Mouse (Mus musculus) limb, embryonic 14.5 days (tissue): ENCODE measurements around the gene Lrrc59. TPM values are rescaled to one million over a fixed set of nuclear protein-coding genes. Genes with fewer than 3 reads are reported as not detected.
"Not testable (repeated sequence)": the region's sequence is repeated elsewhere in the genome, so short reads cannot be mapped to it uniquely, and the experiment has no call there.

ENCODE experiments used
- ATAC-seq: fragments of 200-750 bp; cut with Nextera tagmentation; 2 replicates; pipeline ENCODE4 v1.8.0; 2017; ENCODE audit warnings: low read depth, moderate number of reproducible peaks, moderate TSS enrichment; ENCODE audit not compliant: low FRiP score
- DNase-seq: peaks from one replicate; pipeline ENCODE4 v3.0.0-alpha.2; 2015; ENCODE audit warnings: low spot score
- H3K27ac ChIP-seq: fragments of 300-500 bp; sonication (generic); replicated peaks from 2 replicates; pipeline ENCODE4 v1.5.1; 2014; ENCODE audit warnings: low read depth, mild to moderate bottlenecking, low read length, moderate library complexity, mixed read lengths
- H3K27me3 ChIP-seq: fragments of 300-500 bp; sonication (generic); 2 replicates; pipeline ENCODE4 v1.6.1; 2014; ENCODE audit warnings: low read length, mixed read lengths; ENCODE audit not compliant: control insufficient read depth, insufficient read depth
- H3K36me3 ChIP-seq: fragments of 300-500 bp; sonication (generic); 2 replicates; pipeline ENCODE4 v1.6.1; 2014; ENCODE audit warnings: mild to moderate bottlenecking, low read length, moderate library complexity, mixed read lengths; ENCODE audit not compliant: control insufficient read depth, insufficient read depth
- H3K4me1 ChIP-seq: fragments of 300-500 bp; sonication (generic); 2 replicates; pipeline ENCODE4 v1.6.1; 2014; ENCODE audit warnings: antibody characterized with exemption, low read length, mixed read lengths; ENCODE audit not compliant: control insufficient read depth, insufficient read depth
- H3K4me2 ChIP-seq: fragments of 300-500 bp; sonication (generic); replicated peaks from 2 replicates; pipeline ENCODE4 v1.6.1; 2014; ENCODE audit warnings: low read depth, mild to moderate bottlenecking, low read length, moderate library complexity; ENCODE audit not compliant: severe bottlenecking
- H3K4me3 ChIP-seq: fragments of 300-500 bp; sonication (generic); replicated peaks from 2 replicates; pipeline ENCODE4 v1.5.1; 2014; ENCODE audit warnings: low read length
- H3K9ac ChIP-seq: fragments of 300-500 bp; sonication (generic); 2 replicates; pipeline ENCODE4 v1.6.1; 2014; ENCODE audit warnings: mild to moderate bottlenecking, low read depth, low read length, moderate library complexity; ENCODE audit not compliant: severe bottlenecking
- H3K9me3 ChIP-seq: fragments of 300-500 bp; sonication (generic); 2 replicates; pipeline ENCODE4 v1.6.1; 2016; ENCODE audit warnings: low read length; ENCODE audit not compliant: control insufficient read depth
- POLR2A ChIP-seq: fragments of 200-500 bp; IDR thresholded peaks from 2 replicates; pipeline ENCODE4 v1.8.0; 2012; ENCODE audit warnings: inconsistent platforms, mild to moderate bottlenecking, moderate library complexity, borderline replicate concordance; ENCODE audit not compliant: insufficient read depth, insufficient read length; ENCODE audit errors: extremely low read depth
- WGBS: fragments of 180-500 bp; shearing (Covaris S2); extraction: QIAGEN DNeasy Blood & Tissue Kit; methylation state at CpG from one replicate; pipeline ENCODE4 v1.1.7; 2014; 5-methylcytosine and 5-hydroxymethylcytosine counted together
- polyA plus RNA-seq, 2 experiments: library from polyadenylated mRNA; depleted of rRNA in 1 of 2; stranded (reverse) in 1 of 2; unstranded in 1 of 2; fragments of >200 nt; fragmentation: Nextera tagmentation in 1 of 2; extraction: Ambion mirVana in 1 of 2; gene quantifications; 2 replicates each; pipeline versions ENCODE4 v1.2.1 to v1.2.3; 2012 to 2014

Lrrc59 gene
- polyA plus RNA-seq, 2 experiments, result 149 to 200 TPM

DNA sequence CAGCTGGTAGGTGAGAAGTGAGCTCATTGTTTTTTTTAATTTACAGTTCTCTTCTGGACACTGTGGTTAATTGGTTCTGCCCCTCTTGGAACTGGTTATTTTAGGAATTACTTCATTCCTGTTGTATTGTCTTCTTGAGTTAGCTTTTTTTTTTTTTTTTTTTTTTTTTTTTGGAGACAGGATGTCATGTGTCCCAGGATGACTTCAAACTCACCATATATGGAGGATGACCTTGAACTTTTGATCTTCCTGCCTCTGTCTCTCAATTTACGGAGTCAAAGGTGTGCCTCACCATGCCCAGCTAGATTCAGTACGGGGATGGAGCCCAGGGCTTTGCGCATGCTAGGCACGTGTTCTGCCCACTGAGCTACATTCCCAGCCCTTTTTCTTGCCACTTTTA is 52.1 kb downstream of the Lrrc59 start:
- Histone ChIP-seq H3K4me1 (peaks cover 6% of the 10 kb centered on the region), H3K9ac (no peak overlapping the region), H3K27ac (no peak overlapping the region), H3K36me3 (no peaks in the 10 kb centered on the region), H3K9me3 (no peaks in the 10 kb centered on the region), H3K4me3 (no peak overlapping the region), H3K4me2 (no peak overlapping the region), H3K27me3 (no peaks in the 10 kb centered on the region)
- no peak for ATAC-seq
- WGBS, result 76% methylated on average over 4 of the region's 4 CpGs
- DNase-seq, result no peak
- TF ChIP-seq POLR2A, result no peak

DNA sequence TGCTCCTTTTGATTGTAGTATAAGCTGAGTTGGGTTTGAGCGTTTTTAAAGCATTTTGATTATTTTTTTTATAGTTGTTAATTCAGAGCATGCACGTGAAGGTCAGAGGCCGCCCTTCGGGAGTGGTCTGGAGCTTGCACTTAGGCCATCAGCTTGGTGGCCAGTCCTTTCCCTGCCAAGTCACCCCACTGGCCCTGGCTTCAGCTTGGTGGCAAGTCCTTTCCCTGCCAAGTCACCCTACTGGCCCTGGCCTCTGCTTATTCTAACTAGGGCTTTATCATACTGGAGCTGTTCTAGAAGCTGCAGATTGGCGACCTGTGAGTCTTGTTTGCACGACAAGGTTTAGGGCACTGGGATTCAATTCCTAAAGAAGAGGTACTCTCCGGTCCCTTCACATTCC is 52.9 kb downstream of the Lrrc59 start:
- WGBS, result 72% methylated on average over 7 of the region's 7 CpGs
- no peak overlapping the region for H3K4me2 ChIP-seq
- no peak for TF ChIP-seq POLR2A

DNA sequence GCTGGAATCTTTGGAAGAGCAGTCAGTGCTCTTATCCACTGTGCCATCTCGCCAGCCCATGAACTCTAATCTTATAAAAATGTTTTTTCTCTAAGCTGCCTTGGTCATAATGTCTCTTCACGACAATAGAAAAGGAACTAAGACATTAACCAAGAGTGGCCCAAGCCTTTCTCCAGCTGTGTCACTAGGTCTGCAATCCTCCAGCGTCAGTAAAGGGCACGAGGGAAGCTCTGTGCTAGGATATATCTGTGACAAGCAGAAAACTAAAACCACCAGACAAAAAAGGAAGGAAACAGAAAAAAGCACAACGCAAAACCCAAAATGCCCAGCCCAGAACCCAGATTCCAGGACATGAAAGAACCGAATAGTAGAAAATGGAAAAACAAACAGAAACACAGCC is 57.6 kb downstream of the Lrrc59 start:
- Histone ChIP-seq H3K27me3 (no peaks in the 10 kb centered on the region), H3K27ac (no peak overlapping the region), H3K4me2 (no peak overlapping the region), H3K36me3 (no peaks in the 10 kb centered on the region), H3K9ac (no peak overlapping the region), H3K9me3 (no peaks in the 10 kb centered on the region), H3K4me1 (no peaks in the 10 kb centered on the region), H3K4me3 (no peak overlapping the region)
- no peak for TF ChIP-seq POLR2A
- ATAC-seq, result no peak
- no peak for DNase-seq
- WGBS, result 82% methylated on average over 6 of the region's 6 CpGs

More for the DNA sequence above, 52.9 kb downstream of the Lrrc59 start:
- Histone ChIP-seq H3K4me1 (peaks cover 6% of the 10 kb centered on the region), H3K4me3 (no peak overlapping the region), H3K27ac (no peak overlapping the region), H3K27me3 (no peaks in the 10 kb centered on the region), H3K36me3 (no peaks in the 10 kb centered on the region), H3K9ac (no peak overlapping the region), H3K9me3 (no peaks in the 10 kb centered on the region)
- ATAC-seq (no peak), DNase-seq (no peak)

DNA sequence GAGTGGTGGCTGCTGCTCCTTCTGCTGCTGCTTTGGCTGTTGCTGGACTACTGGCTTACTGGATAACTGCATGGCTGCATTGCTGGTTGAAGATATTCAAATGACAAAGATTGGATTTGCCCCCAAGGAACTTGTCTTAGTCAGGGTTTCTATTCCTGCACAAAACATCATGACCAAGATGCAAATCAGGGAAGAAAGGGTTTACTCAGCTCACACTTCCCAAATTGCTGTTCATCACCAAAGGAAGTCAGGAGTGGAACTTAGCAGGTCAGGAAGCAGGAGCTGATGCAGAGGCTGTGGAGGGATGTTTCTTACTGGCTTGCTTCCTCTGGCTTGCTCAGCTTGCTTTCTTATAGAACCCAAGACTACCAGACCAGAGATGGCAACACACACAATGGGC is 62.9 kb downstream of the Lrrc59 start:
- H3K9ac ChIP-seq, H3K27me3 ChIP-seq, DNase-seq, H3K4me2 ChIP-seq, H3K4me3 ChIP-seq, H3K4me1 ChIP-seq, ATAC-seq, H3K36me3 ChIP-seq, H3K27ac ChIP-seq, H3K9me3 ChIP-seq: not testable (repeated sequence)

Other genes starting within 250 kb of the Lrrc59 start
- 1.0 and 1.6 TPM in 2 replicates for gene Abcc3, start 236.8 kb upstream of the Lrrc59 start, polyA plus RNA-seq (2012; rRNA removed)
- gene Abcc3, start 236.8 kb upstream of the Lrrc59 start, polyA plus RNA-seq (2014; fragmentation: Nextera tagmentation; extraction: Ambion mirVana), result 1.3 and 1.5 TPM in 2 replicates
- gene Cacna1g, start 155.6 kb upstream of the Lrrc59 start, polyA plus RNA-seq (2012; rRNA removed), result 449 and 693 TPM in 2 replicates
- 49.0 and 59.3 TPM in 2 replicates for gene Cacna1g, start 155.6 kb upstream of the Lrrc59 start, polyA plus RNA-seq (2014; fragmentation: Nextera tagmentation; extraction: Ambion mirVana)
- gene Spata20, start 143.6 kb upstream of the Lrrc59 start, polyA plus RNA-seq (2012; rRNA removed), result 0.16 and 0.29 TPM in 2 replicates
- gene Spata20, start 143.6 kb upstream of the Lrrc59 start, polyA plus RNA-seq (2014; fragmentation: Nextera tagmentation; extraction: Ambion mirVana), result 0.14 and 0.33 TPM in 2 replicates
- gene Epn3, start 129.8 kb upstream of the Lrrc59 start, polyA plus RNA-seq (2012; rRNA removed), result 3.0 and 3.6 TPM in 2 replicates
- 3.5 and 4.3 TPM in 2 replicates for gene Epn3, start 129.8 kb upstream of the Lrrc59 start, polyA plus RNA-seq (2014; fragmentation: Nextera tagmentation; extraction: Ambion mirVana)
- 2.5 and 2.6 TPM in 2 replicates for gene Mycbpap, start 108.0 kb upstream of the Lrrc59 start, polyA plus RNA-seq (2012; rRNA removed)
- gene Mycbpap, start 108.0 kb upstream of the Lrrc59 start, polyA plus RNA-seq (2014; fragmentation: Nextera tagmentation; extraction: Ambion mirVana), result 1.2 and 1.5 TPM in 2 replicates
- 11.5 and 12.9 TPM in 2 replicates for gene Rsad1, start 80.5 kb upstream of the Lrrc59 start, polyA plus RNA-seq (2012; rRNA removed)
- gene Rsad1, start 80.5 kb upstream of the Lrrc59 start, polyA plus RNA-seq (2014; fragmentation: Nextera tagmentation; extraction: Ambion mirVana), result 2.2 and 3.9 TPM in 2 replicates
- gene Chad, start 64.7 kb upstream of the Lrrc59 start, polyA plus RNA-seq (2012; rRNA removed), result 29.5 and 47.5 TPM in 2 replicates
- gene Chad, start 64.7 kb upstream of the Lrrc59 start, polyA plus RNA-seq (2014; fragmentation: Nextera tagmentation; extraction: Ambion mirVana), result 17.0 and 18.2 TPM in 2 replicates
- 36.3 and 43.2 TPM in 2 replicates for gene Acsf2, start 27.9 kb upstream of the Lrrc59 start, polyA plus RNA-seq (2012; rRNA removed)
- gene Acsf2, start 27.9 kb upstream of the Lrrc59 start, polyA plus RNA-seq (2014; fragmentation: Nextera tagmentation; extraction: Ambion mirVana), result 9.5 and 10.7 TPM in 2 replicates
- gene Mrpl27, start 24.0 kb downstream of the Lrrc59 start, polyA plus RNA-seq (2012; rRNA removed), result 79.4 and 113 TPM in 2 replicates
- 113 and 126 TPM in 2 replicates for gene Mrpl27, start 24.0 kb downstream of the Lrrc59 start, polyA plus RNA-seq (2014; fragmentation: Nextera tagmentation; extraction: Ambion mirVana)
- gene Eme1, start 24.2 kb downstream of the Lrrc59 start, polyA plus RNA-seq (2012; rRNA removed), result 18.9 and 19.5 TPM in 2 replicates
- 16.5 and 19.4 TPM in 2 replicates for gene Eme1, start 24.2 kb downstream of the Lrrc59 start, polyA plus RNA-seq (2014; fragmentation: Nextera tagmentation; extraction: Ambion mirVana)
- gene Xylt2, start 47.7 kb downstream of the Lrrc59 start, polyA plus RNA-seq (2012; rRNA removed), result 40.0 and 52.7 TPM in 2 replicates
- 27.4 and 28.6 TPM in 2 replicates for gene Xylt2, start 47.7 kb downstream of the Lrrc59 start, polyA plus RNA-seq (2014; fragmentation: Nextera tagmentation; extraction: Ambion mirVana)
- gene Gm11541, start 74.7 kb downstream of the Lrrc59 start, polyA plus RNA-seq (2012; rRNA removed), result 0.06 and 0.14 TPM in 2 replicates
- 0.19 and 0.22 TPM in 2 replicates for gene Gm11541, start 74.7 kb downstream of the Lrrc59 start, polyA plus RNA-seq (2014; fragmentation: Nextera tagmentation; extraction: Ambion mirVana)
- 0.08 and 0.26 TPM in 2 replicates for gene Cdc34b, start 112.0 kb downstream of the Lrrc59 start, polyA plus RNA-seq (2012; rRNA removed)
- gene Cdc34b, start 112.0 kb downstream of the Lrrc59 start, polyA plus RNA-seq (2014; fragmentation: Nextera tagmentation; extraction: Ambion mirVana), result not detected in 2 replicates
- not detected in 2 replicates for gene Tmem92, start 152.9 kb downstream of the Lrrc59 start, polyA plus RNA-seq (2012; rRNA removed)
- gene Tmem92, start 152.9 kb downstream of the Lrrc59 start, polyA plus RNA-seq (2014; fragmentation: Nextera tagmentation; extraction: Ambion mirVana), result not detected in 2 replicates